Mouse (Mus musculus) retina, embryonic 14.5 days (tissue): Measurements from ENCODE around the gene Olfr433.
A peak's percentile ranks its signal among the peaks of the same experiment; 100 is the strongest.
"Not testable (repeated sequence)": the region's sequence is repeated elsewhere in the genome, so short reads cannot be mapped to it uniquely, and the experiment has no call there.

Experiments used
- DNase-seq: peaks from one replicate; pipeline ENCODE4 v3.0.0-alpha.2; 2015; ENCODE audit warnings: low spot score

Olfr433 gene

GRCm38 (mm10) chr1:174040523-174041177 is at the start of gene Olfr433:
Olfr433 (plus strand) TSS chr1:174040705.
- no peak for DNase-seq

GRCm38 (mm10) chr1:173995003-173995402 is 45.5 kb upstream of the Olfr433 start:
- DNase-seq, result no peak

DNA sequence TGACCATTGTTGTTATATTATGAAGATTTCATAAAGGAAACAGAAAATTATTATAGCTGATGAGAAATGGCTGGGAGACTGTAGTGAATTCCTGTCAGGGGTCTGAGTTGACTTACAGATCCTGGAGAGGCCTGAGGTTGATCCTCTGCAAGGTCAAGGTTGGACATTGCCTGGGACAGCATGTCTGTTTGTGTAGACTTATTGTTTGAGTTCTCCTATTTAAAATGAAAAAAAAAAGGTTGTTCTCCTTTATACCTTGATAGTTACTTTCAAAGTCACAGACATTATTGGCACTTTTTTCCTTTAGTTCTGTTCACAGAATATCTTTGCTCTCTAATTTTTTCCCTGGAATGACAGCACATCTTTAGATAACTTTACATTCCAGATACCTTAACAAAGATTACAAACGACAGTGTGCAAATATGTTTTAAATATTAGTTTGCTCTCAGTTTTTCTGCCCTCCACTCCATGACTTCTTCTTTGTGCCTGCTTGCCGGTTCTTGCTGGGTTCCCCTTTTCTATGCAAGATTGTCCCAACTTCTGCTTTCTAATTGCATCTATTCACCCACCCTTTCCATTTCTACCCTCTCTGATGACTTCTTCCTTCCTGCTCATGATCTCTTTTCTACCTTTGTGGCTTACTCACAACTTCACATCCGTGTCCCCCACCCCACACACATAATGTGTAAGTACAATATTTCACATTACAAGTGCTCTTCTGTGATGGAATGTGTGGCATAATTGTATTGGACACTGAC is 36.0 kb upstream of the Olfr433 start:
- DNase-seq, result not testable (repeated sequence)

- not testable (repeated sequence) for DNase-seq
Observed at GRCm38 (mm10) chr1:174007050-174007449, 33.5 kb upstream of the Olfr433 start.

DNA sequence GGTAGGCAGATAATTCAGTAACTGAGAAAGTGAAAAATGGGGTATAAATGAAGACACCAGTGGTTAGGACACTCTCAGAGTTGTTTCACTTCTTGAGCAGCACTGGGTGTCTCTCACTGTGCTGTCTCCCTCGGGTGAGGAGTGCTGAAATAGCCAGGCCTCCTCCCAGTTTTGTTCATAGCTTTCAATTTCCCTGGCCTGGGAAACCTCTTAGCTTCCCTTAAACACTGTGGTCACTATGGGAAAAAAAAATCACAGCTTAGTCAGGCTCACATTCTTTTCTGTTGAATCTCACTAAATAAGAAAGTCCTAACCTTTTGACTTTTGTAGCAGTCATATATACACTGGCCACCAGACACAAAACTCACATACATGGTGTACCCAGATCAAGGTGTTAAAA is 8.8 kb upstream of the Olfr433 start, which contains the start of gene Ifi205:
Gene Ifi205, minus strand, starts transcription at position 113 of the 400 bp plus-strand sequence.
- no peak for DNase-seq

- peak; percentile 76 for DNase-seq
Observed at GRCm38 (mm10) chr1:174035841-174036240, 4.7 kb upstream of the Olfr433 start.

- no peak for DNase-seq
Observed at GRCm38 (mm10) chr1:174038480-174038879, 2.0 kb upstream of the Olfr433 start.

- not testable (repeated sequence) for DNase-seq
Observed at GRCm38 (mm10) chr1:174042091-174042884, 1.8 kb downstream of the Olfr433 start.

DNA sequence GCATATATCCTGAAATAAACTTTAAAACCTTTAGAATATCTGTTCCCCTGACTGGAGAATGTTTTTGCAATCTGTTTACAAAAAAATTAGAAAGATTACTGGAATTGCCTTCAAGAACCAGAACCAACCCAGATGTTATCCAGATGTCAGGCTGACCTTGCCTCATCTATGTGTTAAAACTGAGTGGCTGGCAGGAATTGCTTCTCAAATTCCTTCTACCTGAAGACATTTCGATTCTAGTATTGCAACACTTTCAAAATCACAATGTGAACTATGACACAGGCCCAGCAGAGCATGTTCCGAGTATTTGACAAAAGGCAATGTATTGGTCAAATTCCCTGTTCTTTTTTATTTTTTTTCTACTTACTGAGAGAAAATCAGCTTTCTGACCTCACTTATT is 3.9 kb downstream of the Olfr433 start:
- no peak for DNase-seq

DNA sequence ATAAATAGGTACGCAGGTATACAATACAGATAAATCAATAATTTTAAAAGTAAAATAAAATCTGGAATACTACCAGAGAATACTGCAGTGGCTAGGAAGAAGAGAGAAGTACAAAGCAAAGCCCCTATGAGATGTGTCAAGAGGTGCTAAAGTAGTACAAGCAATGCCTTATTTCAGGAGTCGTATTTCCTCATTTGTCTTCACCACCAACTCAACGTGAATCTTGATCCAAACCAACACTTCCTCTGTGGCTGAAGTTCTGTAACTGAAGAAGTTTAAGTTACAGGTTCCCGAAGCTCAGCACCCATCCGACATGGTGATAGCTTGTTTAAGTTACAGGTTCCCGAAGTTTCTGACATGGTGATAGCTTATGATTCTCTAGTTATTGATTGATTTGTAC is 7.7 kb downstream of the Olfr433 start:
- not testable (repeated sequence) for DNase-seq

DNA sequence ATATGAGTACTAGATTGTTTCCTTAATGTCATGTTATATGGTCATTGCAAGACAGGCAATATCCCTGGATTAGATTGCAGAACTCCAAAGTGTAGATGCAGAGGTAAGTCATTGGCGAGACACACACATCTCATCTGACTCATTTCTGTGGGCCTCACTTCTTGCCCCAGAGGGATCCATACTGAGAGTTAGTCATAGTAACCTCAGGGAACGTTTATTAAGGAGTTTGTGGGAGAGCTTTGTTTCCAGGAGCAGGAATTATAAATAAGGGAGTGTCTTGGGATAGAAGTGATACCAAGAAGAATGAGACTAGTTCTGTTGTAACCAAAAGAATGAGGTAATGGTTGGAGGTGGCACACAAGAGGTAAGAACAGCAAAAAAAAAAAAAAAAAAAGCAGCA is 8.4 kb downstream of the Olfr433 start, which contains the start of gene Olfr432:
Gene Olfr432, plus strand, starts transcription at position 313 of the 400 bp plus-strand sequence.
- no peak for DNase-seq

- DNase-seq, result not testable (repeated sequence)
Observed at GRCm38 (mm10) chr1:174049357-174049756, 8.9 kb downstream of the Olfr433 start.

DNA sequence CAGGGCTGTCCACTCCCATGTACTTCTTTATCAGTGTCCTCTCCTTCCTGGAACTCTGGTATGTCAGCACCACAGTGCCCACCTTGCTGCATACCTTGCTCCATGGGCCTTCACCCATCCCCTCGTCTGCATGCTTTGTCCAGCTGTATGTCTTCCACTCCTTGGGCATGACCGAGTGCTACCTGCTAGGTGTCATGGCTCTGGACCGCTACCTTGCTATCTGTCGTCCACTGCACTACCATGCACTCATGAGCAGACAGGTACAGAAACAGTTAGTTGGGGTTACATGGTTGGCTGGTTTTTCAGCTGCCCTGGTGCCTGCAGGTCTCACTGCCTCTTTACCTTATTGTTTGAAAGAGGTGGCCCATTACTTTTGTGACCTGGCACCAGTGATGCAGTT is 10.0 kb downstream of the Olfr433 start:
- no peak for DNase-seq

GRCm38 (mm10) chr1:174051515-174051914 is 11.0 kb downstream of the Olfr433 start:
- no peak for DNase-seq

GRCm38 (mm10) chr1:174051931-174052536 is 11.5 kb downstream of the Olfr433 start:
- DNase-seq, result no peak

DNA sequence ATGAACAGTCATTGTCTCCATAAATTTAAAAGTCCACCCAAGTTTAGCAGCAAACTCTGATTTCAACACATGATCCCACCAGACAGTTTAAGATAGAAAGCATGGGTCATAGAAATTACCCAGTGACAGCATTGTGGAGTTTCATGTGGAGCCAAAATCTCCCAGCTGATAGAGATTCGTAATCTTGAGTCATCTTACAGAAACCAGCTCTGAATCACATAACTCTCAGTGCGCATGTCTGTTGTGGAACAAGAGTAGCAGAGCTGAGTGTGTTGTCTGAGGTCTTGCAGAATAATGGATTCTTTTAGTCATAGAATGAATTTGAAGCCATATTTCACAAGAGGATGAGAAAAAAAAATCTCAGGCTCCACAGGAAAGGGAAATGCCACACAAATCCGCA is 12.5 kb downstream of the Olfr433 start:
- no peak for DNase-seq

GRCm38 (mm10) chr1:174055248-174055647 is 14.7 kb downstream of the Olfr433 start:
- DNase-seq, result no peak

GRCm38 (mm10) chr1:174066305-174066704 is 25.8 kb downstream of the Olfr433 start, which contains the start of gene Olfr430:
Olfr430 (plus strand) TSS chr1:174066605.
- no peak for DNase-seq

GRCm38 (mm10) chr1:174084031-174084430 is 43.5 kb downstream of the Olfr433 start, which contains the start of gene Olfr429:
Olfr429 (plus strand) TSS chr1:174084331.
- DNase-seq, result no peak
